Mouse (Mus musculus): ENCODE measurements at regions not wholly inside any gene's neighbourhood (a gene's known extent, or its start where the extent isn't known, plus 50 kb on each side); places are given as distances from the start of the nearest gene placed in this dataset.

- Histone ChIP-seq H3K27ac (replicated peaks in 1 of 2; ENCODE audit: control insufficient read depth in 1 of 2, insufficient read depth in 1 of 2, low read depth in 2 of 2, low read length in 2 of 2) (no peak overlapping the region), H3K36me3 (ENCODE audit: control insufficient read depth, insufficient read depth, low read length) (no peaks in the 10 kb centered on the region), H3K27me3 (ENCODE audit: control insufficient read depth, insufficient read depth, low read length) (no peaks in the 10 kb centered on the region), H3K9me3 (ENCODE audit: control insufficient read depth, low read length) (no peaks in the 10 kb centered on the region), H3K9ac (ENCODE audit: low read length) (no peak overlapping the region), H3K4me2 (ENCODE audit: low read length) (no peak overlapping the region), H3K4me3 (ENCODE audit: control insufficient read depth in 1 of 2, insufficient read depth in 1 of 2, low read depth in 1 of 2, low read length in 2 of 2) (no peak overlapping the region), H3K4me1 (ENCODE audit: control insufficient read depth in 2 of 2, insufficient read depth in 2 of 2, low read length in 2 of 2) (no peaks in the 10 kb centered on the region)
- 68% methylated on average over 1 of the region's 1 CpGs for WGBS
- ATAC-seq (ENCODE audit: insufficient number of reproducible peaks, insufficient read depth, low FRiP score, low read depth), result no peak
Measured at GRCm38 (mm10) chr7:72444792-72445191, 138.4 kb upstream of the Mctp2 start.

GRCm38 (mm10) chr7:72446911-72447310 lies 140.5 kb upstream of the Mctp2 start:
- 84% methylated on average over 1 of the region's 1 CpGs for WGBS
- H3K4me2 ChIP-seq (ENCODE audit: low read length), result no peak overlapping the region
- no peak overlapping the region for H3K4me3 ChIP-seq (ENCODE audit: control insufficient read depth in 1 of 2, insufficient read depth in 1 of 2, low read depth in 1 of 2, low read length in 2 of 2)
- ATAC-seq (ENCODE audit: insufficient number of reproducible peaks, insufficient read depth, low FRiP score, low read depth), result no peak
- H3K27me3 ChIP-seq (ENCODE audit: control insufficient read depth, insufficient read depth, low read length), result no peaks in the 10 kb centered on the region
- no peaks in the 10 kb centered on the region for H3K4me1 ChIP-seq (ENCODE audit: control insufficient read depth in 2 of 2, insufficient read depth in 2 of 2, low read length in 2 of 2)
- no peak overlapping the region for H3K9ac ChIP-seq (ENCODE audit: low read length)
- no peak overlapping the region for H3K27ac ChIP-seq (replicated peaks in 1 of 2; ENCODE audit: control insufficient read depth in 1 of 2, insufficient read depth in 1 of 2, low read depth in 2 of 2, low read length in 2 of 2)
- no peaks in the 10 kb centered on the region for H3K9me3 ChIP-seq (ENCODE audit: control insufficient read depth, low read length)
- no peaks in the 10 kb centered on the region for H3K36me3 ChIP-seq (ENCODE audit: control insufficient read depth, insufficient read depth, low read length)

GRCm38 (mm10) chr7:72462978-72463377 lies 156.6 kb upstream of the Mctp2 start:
- no peaks in the 10 kb centered on the region for H3K9me3 ChIP-seq (ENCODE audit: control insufficient read depth, low read length)
- no peaks in the 10 kb centered on the region for H3K36me3 ChIP-seq (ENCODE audit: control insufficient read depth, insufficient read depth, low read length)
- no peaks in the 10 kb centered on the region for H3K27me3 ChIP-seq (ENCODE audit: control insufficient read depth, insufficient read depth, low read length)
- H3K4me2 ChIP-seq (ENCODE audit: low read length), result no peak overlapping the region
- 72% methylated on average over 4 of the region's 4 CpGs for whole genome bisulfite sequencing
- H3K4me3 ChIP-seq (ENCODE audit: control insufficient read depth in 1 of 2, insufficient read depth in 1 of 2, low read depth in 1 of 2, low read length in 2 of 2), result no peak overlapping the region
- H3K9ac ChIP-seq (ENCODE audit: low read length), result no peak overlapping the region
- H3K4me1 ChIP-seq (ENCODE audit: control insufficient read depth in 2 of 2, insufficient read depth in 2 of 2, low read length in 2 of 2), result no peaks in the 10 kb centered on the region
- ATAC-seq (ENCODE audit: insufficient number of reproducible peaks, insufficient read depth, low FRiP score, low read depth), result no peak
- H3K27ac ChIP-seq (replicated peaks in 1 of 2; ENCODE audit: control insufficient read depth in 1 of 2, insufficient read depth in 1 of 2, low read depth in 2 of 2, low read length in 2 of 2), result no peak overlapping the region

GRCm38 (mm10) chr7:72464658-72465057 lies 158.2 kb upstream of the Mctp2 start:
- Histone ChIP-seq H3K27ac (replicated peaks in 1 of 2; ENCODE audit: control insufficient read depth in 1 of 2, insufficient read depth in 1 of 2, low read depth in 2 of 2, low read length in 2 of 2) (no peak overlapping the region), H3K9ac (ENCODE audit: low read length) (no peak overlapping the region), H3K36me3 (ENCODE audit: control insufficient read depth, insufficient read depth, low read length) (no peaks in the 10 kb centered on the region), H3K4me2 (ENCODE audit: low read length) (no peak overlapping the region), H3K9me3 (ENCODE audit: control insufficient read depth, low read length) (no peaks in the 10 kb centered on the region), H3K4me3 (ENCODE audit: control insufficient read depth in 1 of 2, insufficient read depth in 1 of 2, low read depth in 1 of 2, low read length in 2 of 2) (no peak overlapping the region), H3K27me3 (ENCODE audit: control insufficient read depth, insufficient read depth, low read length) (no peaks in the 10 kb centered on the region), H3K4me1 (ENCODE audit: control insufficient read depth in 2 of 2, insufficient read depth in 2 of 2, low read length in 2 of 2) (no peaks in the 10 kb centered on the region)
- WGBS, result 55% methylated on average over 1 of the region's 1 CpGs
- ATAC-seq (ENCODE audit: insufficient number of reproducible peaks, insufficient read depth, low FRiP score, low read depth), result no peak

- no peak overlapping the region for H3K9ac ChIP-seq (ENCODE audit: low read length)
- 61% methylated on average over 2 of the region's 2 CpGs for WGBS
Measured at GRCm38 (mm10) chr7:72469691-72470090, 163.3 kb upstream of the Mctp2 start.

DNA sequence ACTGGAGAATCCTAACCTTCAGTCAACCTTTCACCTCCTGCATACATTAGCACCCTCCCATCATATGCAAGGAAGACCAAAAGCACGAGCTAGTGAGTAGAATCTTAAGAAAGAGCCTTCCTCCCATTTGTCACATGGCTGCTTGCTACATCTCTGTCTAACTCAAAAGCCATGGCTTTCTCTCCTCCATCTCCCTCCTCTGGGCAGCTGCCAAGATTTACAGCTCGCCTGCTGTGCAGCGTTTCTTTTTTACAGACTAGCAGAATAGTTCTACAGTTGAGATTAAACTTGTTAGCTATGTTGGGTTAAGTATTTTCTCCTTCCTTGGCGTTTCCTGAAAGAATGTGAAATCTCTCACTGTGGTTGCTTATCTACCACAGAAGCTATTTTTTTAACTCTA lies 168.3 kb upstream of the Mctp2 start:
- 44% methylated on average over 4 of the region's 4 CpGs for WGBS
- no peak for ATAC-seq (ENCODE audit: insufficient number of reproducible peaks, insufficient read depth, low FRiP score, low read depth)
- Histone ChIP-seq H3K27me3 (ENCODE audit: control insufficient read depth, insufficient read depth, low read length) (no peaks in the 10 kb centered on the region), H3K36me3 (ENCODE audit: control insufficient read depth, insufficient read depth, low read length) (no peaks in the 10 kb centered on the region), H3K27ac (replicated peaks in 1 of 2; ENCODE audit: control insufficient read depth in 1 of 2, insufficient read depth in 1 of 2, low read depth in 2 of 2, low read length in 2 of 2) (no peak overlapping the region; a peak in 1 of 4 replicates), H3K4me3 (ENCODE audit: control insufficient read depth in 1 of 2, insufficient read depth in 1 of 2, low read depth in 1 of 2, low read length in 2 of 2) (no peak overlapping the region), H3K9ac (ENCODE audit: low read length) (no peak overlapping the region), H3K4me2 (ENCODE audit: low read length) (no peak overlapping the region), H3K4me1 (ENCODE audit: control insufficient read depth in 2 of 2, insufficient read depth in 2 of 2, low read length in 2 of 2) (no peaks in the 10 kb centered on the region), H3K9me3 (ENCODE audit: control insufficient read depth, low read length) (no peaks in the 10 kb centered on the region)

More at GRCm38 (mm10) chr7:72469691-72470090, 163.3 kb upstream of the Mctp2 start:
- ATAC-seq (ENCODE audit: insufficient number of reproducible peaks, insufficient read depth, low FRiP score, low read depth), result no peak
- H3K4me3 ChIP-seq (ENCODE audit: control insufficient read depth in 1 of 2, insufficient read depth in 1 of 2, low read depth in 1 of 2, low read length in 2 of 2), result no peak overlapping the region
- no peaks in the 10 kb centered on the region for H3K4me1 ChIP-seq (ENCODE audit: control insufficient read depth in 2 of 2, insufficient read depth in 2 of 2, low read length in 2 of 2)
- no peaks in the 10 kb centered on the region for H3K27me3 ChIP-seq (ENCODE audit: control insufficient read depth, insufficient read depth, low read length)
- no peaks in the 10 kb centered on the region for H3K9me3 ChIP-seq (ENCODE audit: control insufficient read depth, low read length)
- H3K4me2 ChIP-seq (ENCODE audit: low read length), result no peak overlapping the region
- H3K36me3 ChIP-seq (ENCODE audit: control insufficient read depth, insufficient read depth, low read length), result no peaks in the 10 kb centered on the region
- no peak overlapping the region for H3K27ac ChIP-seq (replicated peaks in 1 of 2; ENCODE audit: control insufficient read depth in 1 of 2, insufficient read depth in 1 of 2, low read depth in 2 of 2, low read length in 2 of 2)

- Histone ChIP-seq H3K36me3 (ENCODE audit: control insufficient read depth, insufficient read depth, low read length) (no peaks in the 10 kb centered on the region), H3K4me3 (ENCODE audit: control insufficient read depth in 1 of 2, insufficient read depth in 1 of 2, low read depth in 1 of 2, low read length in 2 of 2) (no peak overlapping the region), H3K4me1 (ENCODE audit: control insufficient read depth in 2 of 2, insufficient read depth in 2 of 2, low read length in 2 of 2) (no peaks in the 10 kb centered on the region), H3K27ac (replicated peaks in 1 of 2; ENCODE audit: control insufficient read depth in 1 of 2, insufficient read depth in 1 of 2, low read depth in 2 of 2, low read length in 2 of 2) (no peak overlapping the region), H3K9ac (ENCODE audit: low read length) (no peak overlapping the region), H3K4me2 (ENCODE audit: low read length) (no peak overlapping the region), H3K9me3 (ENCODE audit: control insufficient read depth, low read length) (no peaks in the 10 kb centered on the region), H3K27me3 (ENCODE audit: control insufficient read depth, insufficient read depth, low read length) (no peaks in the 10 kb centered on the region)
- 64% methylated on average over 1 of the region's 1 CpGs for WGBS
- ATAC-seq (ENCODE audit: insufficient number of reproducible peaks, insufficient read depth, low FRiP score, low read depth), result no peak
Measured at GRCm38 (mm10) chr7:72478936-72479335, 172.5 kb upstream of the Mctp2 start.

- no peaks in the 10 kb centered on the region for H3K27me3 ChIP-seq (ENCODE audit: control insufficient read depth, insufficient read depth, low read length)
- WGBS, result 77% methylated on average over 2 of the region's 2 CpGs
- no peak overlapping the region for H3K27ac ChIP-seq (replicated peaks in 1 of 2; ENCODE audit: control insufficient read depth in 1 of 2, insufficient read depth in 1 of 2, low read depth in 2 of 2, low read length in 2 of 2)
- no peak for ATAC-seq (ENCODE audit: insufficient number of reproducible peaks, insufficient read depth, low FRiP score, low read depth)
- H3K36me3 ChIP-seq (ENCODE audit: control insufficient read depth, insufficient read depth, low read length), result no peaks in the 10 kb centered on the region
- H3K4me2 ChIP-seq (ENCODE audit: low read length), result no peak overlapping the region
- no peak overlapping the region for H3K9ac ChIP-seq (ENCODE audit: low read length)
- H3K4me1 ChIP-seq (ENCODE audit: control insufficient read depth in 2 of 2, insufficient read depth in 2 of 2, low read length in 2 of 2), result no peaks in the 10 kb centered on the region
- no peaks in the 10 kb centered on the region for H3K9me3 ChIP-seq (ENCODE audit: control insufficient read depth, low read length)
- H3K4me3 ChIP-seq (ENCODE audit: control insufficient read depth in 1 of 2, insufficient read depth in 1 of 2, low read depth in 1 of 2, low read length in 2 of 2), result no peak overlapping the region
Measured at GRCm38 (mm10) chr7:72481275-72481674, 174.9 kb upstream of the Mctp2 start.

All from heart, embryonic 14.5 days (tissue).